Mouse (Mus musculus) embryonic facial prominence, embryonic 12.5 days (tissue): Measurements from ENCODE around the gene Rpl19. TPM values are rescaled to one million over a fixed set of nuclear protein-coding genes. Genes with fewer than 3 reads are reported as not detected.

Experiments
- ATAC-seq: fragments of 200-750 bp; cut with Nextera tagmentation; 2 replicates; pipeline ENCODE4 v1.8.0; 2017; ENCODE audit not compliant: insufficient number of reproducible peaks, insufficient read depth, low FRiP score, low TSS enrichment
- H3K27ac ChIP-seq: fragments of 300-500 bp; sonication (generic); 2 replicates; pipeline ENCODE4 v1.5.1; 2016; ENCODE audit warnings: mild to moderate bottlenecking
- H3K27me3 ChIP-seq: fragments of 300-500 bp; sonication (generic); 2 replicates; pipeline ENCODE4 v1.6.1; 2016; ENCODE audit warnings: mild to moderate bottlenecking, moderate library complexity
- H3K36me3 ChIP-seq: fragments of 300-500 bp; sonication (generic); 2 replicates; pipeline ENCODE4 v1.6.1; 2016; ENCODE audit warnings: mild to moderate bottlenecking
- H3K4me1 ChIP-seq: fragments of 300-500 bp; sonication (generic); 2 replicates; pipeline ENCODE4 v1.6.1; 2016
- H3K4me2 ChIP-seq: fragments of 300-500 bp; sonication (generic); replicated peaks from 2 replicates; pipeline ENCODE4 v1.6.1; 2016; ENCODE audit warnings: mild to moderate bottlenecking, moderate library complexity
- H3K4me3 ChIP-seq: fragments of 300-500 bp; sonication (generic); 2 replicates; pipeline ENCODE4 v1.5.1; 2016; ENCODE audit warnings: mild to moderate bottlenecking
- H3K9ac ChIP-seq: fragments of 300-500 bp; sonication (generic); 2 replicates; pipeline ENCODE4 v1.6.1; 2016; ENCODE audit warnings: mild to moderate bottlenecking, moderate library complexity
- H3K9me3 ChIP-seq: fragments of 300-500 bp; sonication (generic); 2 replicates; pipeline ENCODE4 v1.6.1; 2016; ENCODE audit warnings: mild to moderate bottlenecking, moderate library complexity
- WGBS: fragments of 180-500 bp; shearing (Covaris S2); methylation state at CpG from one replicate; pipeline ENCODE4 v1.1.7; 2016; 5-methylcytosine and 5-hydroxymethylcytosine counted together
- polyA plus RNA-seq: library from polyadenylated mRNA; unstranded; fragments of >200 nt; fragmentation: Nextera tagmentation; extraction: Ambion mirVana; gene quantifications from 2 replicates; pipeline ENCODE4 v1.2.1, GENCODE M21; 2016

Rpl19 gene
- polyA plus RNA-seq, 1 experiment from 2014 or later = 942 TPM

DNA sequence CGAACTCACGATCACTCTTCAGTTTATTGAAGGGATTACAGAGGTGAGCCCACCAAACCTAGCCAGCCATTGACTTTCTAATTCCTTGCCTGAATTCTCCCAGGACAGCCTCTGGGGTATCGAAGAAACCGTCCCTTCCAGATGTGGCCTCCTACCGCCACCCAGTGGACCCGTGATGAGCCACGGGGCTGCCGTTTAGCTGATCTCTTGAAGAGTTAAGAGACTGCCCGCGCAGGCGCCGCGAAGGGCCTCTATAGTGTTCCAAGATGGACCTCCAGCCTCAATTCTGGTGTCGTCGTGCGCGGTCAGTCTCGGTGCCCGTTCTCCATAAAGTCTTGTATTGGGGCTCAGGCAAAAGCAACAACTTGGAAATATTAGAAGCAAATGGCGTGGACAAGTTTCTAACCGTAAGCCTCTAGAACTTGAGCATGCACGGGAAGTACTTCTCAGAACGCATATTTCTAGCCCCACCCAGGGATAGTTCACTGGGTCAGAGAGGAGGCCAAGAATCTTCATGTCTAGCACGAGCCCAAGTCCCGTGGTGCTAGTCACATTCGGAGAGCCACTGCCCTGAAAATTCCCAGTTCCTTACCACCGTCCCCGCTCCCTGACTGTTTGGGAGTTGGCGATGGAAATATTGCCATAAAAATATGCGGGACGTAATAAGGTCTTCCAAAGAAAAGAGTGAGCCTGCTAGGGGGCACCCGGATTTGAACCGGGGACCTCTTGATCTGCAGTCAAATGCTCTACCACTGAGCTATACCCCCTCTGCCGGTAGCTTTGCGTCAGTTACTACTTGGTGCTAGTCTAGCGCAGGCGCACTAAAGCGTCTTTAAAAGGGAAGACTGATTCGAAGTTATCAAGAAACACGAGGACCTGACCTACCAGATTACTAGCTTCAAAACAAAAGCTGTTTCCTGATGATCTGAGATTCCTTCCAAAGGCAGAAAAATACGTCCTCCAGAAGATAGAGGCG is 38.7 kb upstream of the Rpl19 start:
- ATAC-seq = peak; percentile 73
- Histone ChIP-seq H3K27me3 (peaks cover 35% of the 10 kb centered on the region), H3K9me3 (no peaks in the 10 kb centered on the region), H3K36me3 (no peaks in the 10 kb centered on the region), H3K27ac (peak overlapping the region; percentile 81), H3K4me2 (peak overlapping the region; percentile 64), H3K4me3 (peak overlapping the region; percentile 86), H3K9ac (peak overlapping the region; percentile 57), H3K4me1 (peaks cover 11% of the 10 kb centered on the region)
- under 1% methylated on average over 42 of the region's 42 CpGs for WGBS

DNA sequence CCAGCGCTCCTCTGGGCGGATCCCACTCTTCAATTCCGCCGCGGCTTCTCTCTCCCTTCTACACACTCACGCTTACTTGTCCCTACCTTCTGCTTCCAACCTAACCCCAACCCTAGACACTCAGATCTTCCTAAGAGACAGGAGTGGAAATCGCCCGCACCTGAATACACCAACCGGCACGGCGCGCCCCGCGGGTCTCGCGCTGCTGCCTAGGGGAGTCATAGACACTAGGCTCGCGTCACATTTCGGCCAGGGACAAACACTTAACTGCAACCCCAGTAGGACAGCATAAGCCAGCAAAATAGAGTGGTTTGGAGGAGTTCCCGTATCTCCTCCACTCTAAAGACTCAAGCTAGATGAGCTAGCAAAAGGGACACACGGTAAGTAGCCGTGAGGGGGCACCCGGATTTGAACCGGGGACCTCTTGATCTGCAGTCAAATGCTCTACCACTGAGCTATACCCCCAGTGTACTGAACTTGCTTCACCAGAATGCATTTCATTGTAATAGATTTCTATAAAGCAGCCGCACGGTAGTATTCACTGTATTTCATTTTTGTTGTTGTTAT is 37.9 kb upstream of the Rpl19 start:
- Histone ChIP-seq H3K4me3 (peak overlapping the region; percentile 86), H3K4me1 (peaks cover 11% of the 10 kb centered on the region), H3K27ac (peak overlapping the region; percentile 81), H3K9me3 (no peaks in the 10 kb centered on the region), H3K36me3 (no peaks in the 10 kb centered on the region), H3K27me3 (peaks cover 35% of the 10 kb centered on the region), H3K4me2 (peak overlapping the region; percentile 64), H3K9ac (peak overlapping the region; percentile 57)
- ATAC-seq = peak; percentile 70
- under 1% methylated on average over 26 of the region's 26 CpGs for WGBS

GRCm38 (mm10) chr11:97994539-97995100 is 31.9 kb upstream of the Rpl19 start:
- H3K27ac ChIP-seq = no peak overlapping the region
- no peaks in the 10 kb centered on the region for H3K9me3 ChIP-seq
- peak overlapping the region; percentile 46 for H3K4me3 ChIP-seq
- peak overlapping the region; percentile 92 for H3K4me2 ChIP-seq
- 0 out of 2 replicates have a peak, but pooled peaks have one; percentile 30 for ATAC-seq
- no peak overlapping the region for H3K9ac ChIP-seq
- H3K4me1 ChIP-seq = peaks cover 12% of the 10 kb centered on the region
- 0 out of 2 replicates have a peak, but pooled peaks cover 5% of the 10 kb centered on the region for H3K27me3 ChIP-seq
- 8% methylated on average over 13 of the region's 13 CpGs for WGBS
- H3K36me3 ChIP-seq = no peaks in the 10 kb centered on the region

GRCm38 (mm10) chr11:97995564-97996288 is 30.8 kb upstream of the Rpl19 start, which contains the start of gene Arl5c:
Gene Arl5c (minus strand): TSS chr11:97996181.
- H3K9ac ChIP-seq = peak within 1 kb of the TSS; percentile 57
- H3K27ac ChIP-seq = no peak within 1 kb of the TSS
- H3K4me3 ChIP-seq = peak within 1 kb of the TSS; percentile 46
- 0 out of 2 replicates have a peak, but pooled peaks have one; percentile 12 for ATAC-seq
- H3K27me3 ChIP-seq = peaks cover 5% of the 10 kb centered on the region; the same call in 1 of the 2 replicates
- WGBS = 2% methylated on average over 26 of the region's 26 CpGs
- H3K36me3 ChIP-seq = no peaks in the 10 kb centered on the region
- H3K4me1 ChIP-seq = peaks cover 9% of the 10 kb centered on the region; the same call in 1 of the 2 replicates
- peak within 1 kb of the TSS; percentile 92 for H3K4me2 ChIP-seq
- H3K9me3 ChIP-seq = no peaks in the 10 kb centered on the region

DNA sequence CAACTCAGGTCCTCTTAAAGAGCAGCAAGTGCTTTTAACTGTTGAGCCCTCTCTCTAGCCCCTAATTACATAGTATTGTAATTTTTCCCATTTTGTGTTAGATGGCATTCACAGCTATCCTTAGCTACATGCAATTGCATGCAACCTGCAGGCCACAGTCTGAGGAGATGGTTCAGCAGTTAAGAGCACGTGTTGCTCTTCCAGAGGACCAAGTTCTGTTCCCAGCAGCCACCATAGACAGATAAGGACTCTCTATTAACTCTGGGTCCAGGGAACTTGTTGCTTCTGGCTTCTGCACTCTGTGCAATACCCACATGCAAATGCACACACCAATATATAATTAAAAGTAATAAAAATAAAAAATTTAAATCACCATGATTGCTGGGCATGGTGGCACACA is 29.8 kb upstream of the Rpl19 start:
- Histone ChIP-seq H3K36me3 (no peaks in the 10 kb centered on the region), H3K4me2 (no peak overlapping the region), H3K9me3 (no peaks in the 10 kb centered on the region), H3K4me1 (peaks cover 19% of the 10 kb centered on the region), H3K27ac (no peak overlapping the region), H3K27me3 (peaks cover 15% of the 10 kb centered on the region), H3K4me3 (no peak overlapping the region), H3K9ac (no peak overlapping the region)
- ATAC-seq = no peak
- WGBS = 74% methylated on average over 1 of the region's 1 CpGs

GRCm38 (mm10) chr11:97997387-97997960 is 29.0 kb upstream of the Rpl19 start:
- Histone ChIP-seq H3K36me3 (no peaks in the 10 kb centered on the region), H3K4me1 (peaks cover 24% of the 10 kb centered on the region), H3K27ac (no peak overlapping the region), H3K27me3 (peaks cover 21% of the 10 kb centered on the region), H3K4me3 (no peak overlapping the region), H3K4me2 (no peak overlapping the region), H3K9me3 (no peaks in the 10 kb centered on the region), H3K9ac (no peak overlapping the region)
- no peak for ATAC-seq
- 76% methylated on average over 8 of the region's 8 CpGs for WGBS

- Histone ChIP-seq H3K4me3 (no peak overlapping the region), H3K4me1 (peaks cover 31% of the 10 kb centered on the region), H3K4me2 (no peak overlapping the region), H3K9ac (no peak overlapping the region), H3K9me3 (no peaks in the 10 kb centered on the region), H3K36me3 (no peaks in the 10 kb centered on the region), H3K27ac (no peak overlapping the region), H3K27me3 (peaks cover 21% of the 10 kb centered on the region)
- ATAC-seq = no peak
- 75% methylated on average over 11 of the region's 11 CpGs for WGBS
Observed at GRCm38 (mm10) chr11:97998074-97998793, 28.3 kb upstream of the Rpl19 start.

DNA sequence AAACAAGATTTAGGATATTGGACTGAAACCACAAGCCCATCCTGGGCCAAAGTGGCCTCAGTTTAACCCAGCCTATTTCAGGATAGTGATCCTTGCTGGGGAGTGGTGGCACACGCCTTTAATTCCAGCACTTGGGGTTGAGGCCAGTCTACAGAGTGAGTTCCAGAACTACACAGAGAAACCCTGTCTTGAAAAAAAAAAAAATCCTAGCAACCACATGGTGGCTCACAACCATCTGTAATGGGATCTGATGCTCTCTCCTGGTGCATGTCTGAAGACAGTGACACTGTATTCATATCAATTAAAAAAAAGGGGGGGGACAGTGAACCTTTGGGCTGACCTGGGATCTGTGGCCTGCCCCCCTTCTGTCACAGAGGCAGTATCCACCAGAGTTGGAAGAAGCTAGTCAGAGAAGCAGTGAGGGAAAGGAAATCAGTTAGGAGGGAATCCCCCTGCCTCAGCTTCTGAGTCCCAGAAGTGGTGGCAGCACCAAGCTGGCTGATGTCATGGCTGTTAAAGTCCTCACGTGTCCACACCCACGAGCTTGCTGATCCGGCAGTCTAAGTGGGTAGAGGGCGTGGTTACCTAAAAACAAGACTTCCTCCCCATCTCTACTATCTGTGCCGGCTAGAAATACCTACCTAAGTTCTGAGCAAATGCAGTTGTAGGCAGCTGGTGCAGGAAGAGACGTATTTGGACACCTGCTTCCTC is 27.5 kb upstream of the Rpl19 start:
- Histone ChIP-seq H3K9me3 (no peaks in the 10 kb centered on the region), H3K36me3 (peaks cover 2% of the 10 kb centered on the region; the same call in 1 of the 2 replicates), H3K4me3 (no peak overlapping the region), H3K27me3 (peaks cover 22% of the 10 kb centered on the region), H3K4me1 (peaks cover 39% of the 10 kb centered on the region), H3K9ac (no peak overlapping the region), H3K27ac (no peak overlapping the region), H3K4me2 (no peak overlapping the region)
- ATAC-seq = no peak
- 66% methylated on average over 7 of the region's 7 CpGs for WGBS

GRCm38 (mm10) chr11:97999748-98000147 is 26.8 kb upstream of the Rpl19 start:
- ATAC-seq = no peak
- H3K9ac ChIP-seq = no peak overlapping the region
- H3K36me3 ChIP-seq = peaks cover 9% of the 10 kb centered on the region
- H3K4me3 ChIP-seq = no peak overlapping the region
- no peaks in the 10 kb centered on the region for H3K9me3 ChIP-seq
- H3K4me2 ChIP-seq = no peak overlapping the region
- H3K4me1 ChIP-seq = peaks cover 40% of the 10 kb centered on the region
- H3K27ac ChIP-seq = no peak overlapping the region
- H3K27me3 ChIP-seq = peaks cover 24% of the 10 kb centered on the region
- 60% methylated on average over 5 of the region's 5 CpGs for WGBS
